Mouse (Mus musculus) limb, embryonic 13.5 days (tissue): ENCODE measurements at regions not wholly inside any gene's neighbourhood (a gene's known extent, or its start where the extent isn't known, plus 50 kb on each side); places are given as distances from the start of the nearest gene placed in this dataset.
A peak's percentile ranks its signal among the peaks of the same experiment; 100 is the strongest.
"Not testable (repeated sequence)": the region's sequence is repeated elsewhere in the genome, so short reads cannot be mapped to it uniquely, and the experiment has no call there.

Experiments used
- ATAC-seq: fragments of 200-750 bp; cut with Nextera tagmentation; 2 replicates; pipeline ENCODE4 v1.8.0; 2017; ENCODE audit warnings: low read depth, moderate number of reproducible peaks, moderate TSS enrichment; ENCODE audit not compliant: low FRiP score
- H3K27ac ChIP-seq: fragments of 300-500 bp; sonication (generic); 2 replicates; pipeline ENCODE4 v1.5.1; 2015; ENCODE audit warnings: inconsistent platforms, mild to moderate bottlenecking, moderate library complexity
- H3K27me3 ChIP-seq: fragments of 300-500 bp; sonication (generic); 2 replicates; pipeline ENCODE4 v1.6.1; 2015; ENCODE audit warnings: mild to moderate bottlenecking, inconsistent platforms
- H3K36me3 ChIP-seq: fragments of 300-500 bp; sonication (generic); 2 replicates; pipeline ENCODE4 v1.6.1; 2015; ENCODE audit warnings: inconsistent platforms, mild to moderate bottlenecking, moderate library complexity
- H3K4me1 ChIP-seq: fragments of 300-500 bp; sonication (generic); 2 replicates; pipeline ENCODE4 v1.6.1; 2015; ENCODE audit warnings: inconsistent platforms
- H3K4me2 ChIP-seq: fragments of 300-500 bp; sonication (generic); replicated peaks from 2 replicates; pipeline ENCODE4 v1.6.1; 2015; ENCODE audit warnings: inconsistent platforms, mild to moderate bottlenecking, moderate library complexity
- H3K4me3 ChIP-seq: fragments of 300-500 bp; sonication (generic); 2 replicates; pipeline ENCODE4 v1.5.1; 2015; ENCODE audit warnings: moderate library complexity, mild to moderate bottlenecking, inconsistent platforms
- H3K9ac ChIP-seq: fragments of 300-500 bp; sonication (generic); 2 replicates; pipeline ENCODE4 v1.6.1; 2015; ENCODE audit warnings: mild to moderate bottlenecking, inconsistent platforms
- H3K9me3 ChIP-seq: fragments of 300-500 bp; sonication (generic); 2 replicates; pipeline ENCODE4 v1.6.1; 2016; ENCODE audit warnings: inconsistent platforms
- WGBS: fragments of 180-500 bp; shearing (Covaris S2); methylation state at CpG from one replicate; pipeline ENCODE4 v1.1.7; 2015; 5-methylcytosine and 5-hydroxymethylcytosine counted together

DNA sequence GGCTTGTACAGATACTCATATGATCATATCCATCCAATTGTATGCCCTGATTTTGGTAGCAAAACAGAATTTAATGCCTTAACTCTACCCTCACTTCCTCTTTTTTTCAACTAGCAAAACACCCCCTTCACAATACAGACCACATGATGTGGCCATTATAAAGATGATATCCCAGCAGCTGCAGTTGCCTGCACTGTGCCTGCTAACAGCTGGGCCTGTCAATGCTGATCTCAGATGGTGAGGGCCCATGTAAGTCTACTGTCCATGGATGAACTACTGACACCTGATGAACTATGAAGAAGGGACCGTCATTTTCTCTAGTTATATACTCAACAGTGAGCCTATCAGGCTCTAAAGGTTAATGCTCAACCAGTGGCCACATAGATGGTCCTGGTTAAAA, 191.8 kb upstream of the Fmr1 start:
- 79% methylated on average over 1 of the region's 1 CpGs for WGBS
- H3K4me2 ChIP-seq, result no peak overlapping the region
- ATAC-seq, result no peak

GRCm38 (mm10) chrX:68492052-68492451, 186.3 kb upstream of the Fmr1 start:
- not testable (repeated sequence) for ATAC-seq

More for the DNA sequence above, 191.8 kb upstream of the Fmr1 start:
- no peaks in the 10 kb centered on the region for H3K9me3 ChIP-seq
- no peaks in the 10 kb centered on the region for H3K36me3 ChIP-seq
- no peaks in the 10 kb centered on the region for H3K27me3 ChIP-seq
- no peak overlapping the region for H3K27ac ChIP-seq
- H3K4me3 ChIP-seq, result no peak overlapping the region
- no peaks in the 10 kb centered on the region for H3K4me1 ChIP-seq
- no peak overlapping the region for H3K9ac ChIP-seq

GRCm38 (mm10) chrX:68494398-68495143, 183.8 kb upstream of the Fmr1 start:
- Histone ChIP-seq H3K27me3 (no peaks in the 10 kb centered on the region), H3K4me3 (no peak overlapping the region), H3K9ac (no peak overlapping the region), H3K27ac (no peak overlapping the region), H3K4me1 (no peaks in the 10 kb centered on the region), H3K36me3 (no peaks in the 10 kb centered on the region), H3K9me3 (no peaks in the 10 kb centered on the region), H3K4me2 (no peak overlapping the region)
- no peak for ATAC-seq
- WGBS, result 70% methylated on average over 2 of the region's 2 CpGs

More at GRCm38 (mm10) chrX:68492052-68492451, 186.3 kb upstream of the Fmr1 start:
- H3K27ac ChIP-seq, H3K9me3 ChIP-seq, H3K9ac ChIP-seq, H3K4me3 ChIP-seq, H3K36me3 ChIP-seq, H3K4me1 ChIP-seq, H3K27me3 ChIP-seq, H3K4me2 ChIP-seq: not testable (repeated sequence)
- 43% methylated on average over 1 of the region's 1 CpGs for WGBS

DNA sequence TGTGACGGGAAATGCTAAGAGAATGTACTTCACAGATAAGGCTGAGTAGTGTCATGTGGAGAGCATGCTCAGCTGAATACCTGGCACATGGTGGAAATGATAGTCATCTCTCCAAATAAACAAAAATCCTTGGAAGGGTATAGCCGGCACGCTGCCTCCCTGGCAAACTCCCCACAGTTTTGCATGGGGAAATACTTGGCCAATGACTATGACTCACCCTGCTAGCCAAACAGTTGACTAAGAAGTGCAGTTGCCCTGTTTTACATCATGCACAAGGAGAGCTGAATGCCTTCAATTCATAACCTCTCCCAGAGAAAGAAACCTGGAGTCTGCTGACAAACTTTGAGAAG, 183.2 kb upstream of the Fmr1 start:
- Histone ChIP-seq H3K27ac (no peak overlapping the region), H3K4me1 (no peaks in the 10 kb centered on the region), H3K36me3 (no peaks in the 10 kb centered on the region), H3K4me3 (no peak overlapping the region), H3K9me3 (no peaks in the 10 kb centered on the region), H3K27me3 (no peaks in the 10 kb centered on the region), H3K4me2 (no peak overlapping the region), H3K9ac (no peak overlapping the region)
- ATAC-seq, result no peak
- 76% methylated on average over 3 of the region's 3 CpGs for WGBS

GRCm38 (mm10) chrX:68495751-68496150, 182.6 kb upstream of the Fmr1 start:
- H3K4me2 ChIP-seq, result no peak overlapping the region
- no peaks in the 10 kb centered on the region for H3K36me3 ChIP-seq
- H3K4me1 ChIP-seq, result no peaks in the 10 kb centered on the region
- H3K9ac ChIP-seq, result no peak overlapping the region
- 78% methylated on average over 5 of the region's 5 CpGs for WGBS
- H3K27me3 ChIP-seq, result no peaks in the 10 kb centered on the region
- no peak for ATAC-seq
- H3K4me3 ChIP-seq, result no peak overlapping the region
- H3K27ac ChIP-seq, result no peak overlapping the region
- no peaks in the 10 kb centered on the region for H3K9me3 ChIP-seq

DNA sequence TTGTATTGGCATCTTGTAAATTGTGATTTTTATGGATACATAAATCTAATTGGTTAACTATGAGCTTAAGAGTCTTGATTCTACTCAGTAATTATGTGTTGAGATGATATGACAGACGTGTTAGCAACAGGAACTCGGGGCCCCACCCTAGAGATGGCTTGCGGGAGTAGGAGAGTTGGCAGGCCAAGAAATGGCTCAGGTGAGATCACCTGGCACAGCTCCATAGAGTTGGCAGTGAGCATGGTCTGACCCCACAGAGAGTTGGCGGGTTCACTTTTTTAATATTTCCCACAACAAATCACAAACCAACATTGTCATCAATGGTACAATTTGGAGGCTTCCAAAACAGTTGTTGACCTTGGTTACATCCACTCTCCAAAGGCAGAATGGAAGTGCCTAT, 180.5 kb upstream of the Fmr1 start:
- no peak overlapping the region for H3K27ac ChIP-seq
- H3K4me2 ChIP-seq, result no peak overlapping the region
- WGBS, result 80% methylated on average over 4 of the region's 4 CpGs
- no peak overlapping the region for H3K9ac ChIP-seq
- no peaks in the 10 kb centered on the region for H3K4me1 ChIP-seq
- ATAC-seq, result no peak
- H3K36me3 ChIP-seq, result no peaks in the 10 kb centered on the region
- H3K9me3 ChIP-seq, result no peaks in the 10 kb centered on the region
- H3K4me3 ChIP-seq, result no peak overlapping the region
- H3K27me3 ChIP-seq, result no peaks in the 10 kb centered on the region

- Histone ChIP-seq H3K4me2 (no peak overlapping the region), H3K9me3 (no peaks in the 10 kb centered on the region), H3K27me3 (no peaks in the 10 kb centered on the region), H3K4me3 (no peak overlapping the region), H3K36me3 (no peaks in the 10 kb centered on the region), H3K27ac (no peak overlapping the region), H3K4me1 (no peaks in the 10 kb centered on the region), H3K9ac (no peak overlapping the region)
- no peak for ATAC-seq
- WGBS, result 76% methylated on average over 1 of the region's 1 CpGs
These were observed 175.4 kb upstream of the Fmr1 start for GRCm38 (mm10) chrX:68502938-68503337.

DNA sequence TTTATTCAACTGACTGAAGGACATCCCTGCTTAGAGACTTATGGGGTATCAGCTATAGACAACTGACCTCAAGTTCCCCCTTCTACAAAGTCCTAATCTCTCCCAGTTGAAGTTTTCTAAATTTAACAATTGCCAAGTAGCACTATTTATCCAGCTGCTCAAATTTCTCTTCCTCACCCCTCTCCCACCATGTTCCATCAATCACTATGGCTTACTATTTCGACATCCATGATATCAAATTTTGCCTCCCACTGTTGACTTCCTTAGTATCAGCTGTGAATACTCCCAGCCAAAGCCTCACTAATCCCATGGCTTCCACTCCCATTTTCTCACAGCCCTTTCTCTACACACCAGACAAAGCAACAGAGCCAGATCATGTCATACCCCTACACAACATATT, 170.7 kb upstream of the Fmr1 start:
- H3K4me3 ChIP-seq, result no peak overlapping the region
- no peak overlapping the region for H3K27ac ChIP-seq
- no peaks in the 10 kb centered on the region for H3K9me3 ChIP-seq
- 69% methylated on average over 1 of the region's 1 CpGs for WGBS
- H3K4me1 ChIP-seq, result no peaks in the 10 kb centered on the region
- H3K9ac ChIP-seq, result no peak overlapping the region
- H3K36me3 ChIP-seq, result no peaks in the 10 kb centered on the region
- H3K4me2 ChIP-seq, result no peak overlapping the region
- ATAC-seq, result peak; percentile 72
- no peaks in the 10 kb centered on the region for H3K27me3 ChIP-seq

GRCm38 (mm10) chrX:68512213-68512766, 166.1 kb upstream of the Fmr1 start:
- Histone ChIP-seq H3K9me3 (no peaks in the 10 kb centered on the region), H3K4me2 (no peak overlapping the region), H3K9ac (no peak overlapping the region), H3K27me3 (no peaks in the 10 kb centered on the region), H3K4me1 (no peaks in the 10 kb centered on the region), H3K27ac (no peak overlapping the region), H3K4me3 (no peak overlapping the region), H3K36me3 (no peaks in the 10 kb centered on the region)
- ATAC-seq, result no peak
- 14% methylated on average over 1 of the region's 1 CpGs for WGBS

DNA sequence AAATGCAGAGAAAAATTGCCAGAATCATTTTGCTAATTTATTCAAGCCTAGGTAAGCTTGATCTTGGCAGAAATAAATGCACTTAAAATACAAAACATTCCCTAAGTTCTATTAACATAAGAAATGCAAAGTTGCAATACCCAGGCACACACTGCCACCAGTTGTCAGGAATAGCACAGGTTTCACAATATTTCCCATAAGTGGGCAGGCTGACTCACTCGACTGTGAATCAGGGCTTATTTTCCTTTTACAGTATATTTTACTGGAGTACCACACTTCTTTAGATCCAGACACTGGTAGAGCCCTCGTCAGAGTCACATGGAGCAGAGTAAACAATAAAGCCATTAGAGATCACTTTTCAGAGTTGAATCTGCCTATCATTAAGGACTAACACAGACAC, 131.8 kb upstream of the Fmr1 start:
- 55% methylated on average over 2 of the region's 2 CpGs for WGBS
- Histone ChIP-seq H3K27ac (no peak overlapping the region), H3K4me2 (no peak overlapping the region)

GRCm38 (mm10) chrX:68554031-68554430, 124.3 kb upstream of the Fmr1 start:
- Histone ChIP-seq H3K27me3 (no peaks in the 10 kb centered on the region), H3K9me3 (no peaks in the 10 kb centered on the region), H3K9ac (no peak overlapping the region), H3K27ac (no peak overlapping the region), H3K36me3 (no peaks in the 10 kb centered on the region), H3K4me1 (no peaks in the 10 kb centered on the region), H3K4me2 (no peak overlapping the region), H3K4me3 (no peak overlapping the region)
- no peak for ATAC-seq

More for the DNA sequence above, 131.8 kb upstream of the Fmr1 start:
- no peaks in the 10 kb centered on the region for H3K4me1 ChIP-seq
- H3K27me3 ChIP-seq, result no peaks in the 10 kb centered on the region
- no peaks in the 10 kb centered on the region for H3K36me3 ChIP-seq
- no peak overlapping the region for H3K4me3 ChIP-seq
- no peak overlapping the region for H3K9ac ChIP-seq
- no peak for ATAC-seq
- no peaks in the 10 kb centered on the region for H3K9me3 ChIP-seq

DNA sequence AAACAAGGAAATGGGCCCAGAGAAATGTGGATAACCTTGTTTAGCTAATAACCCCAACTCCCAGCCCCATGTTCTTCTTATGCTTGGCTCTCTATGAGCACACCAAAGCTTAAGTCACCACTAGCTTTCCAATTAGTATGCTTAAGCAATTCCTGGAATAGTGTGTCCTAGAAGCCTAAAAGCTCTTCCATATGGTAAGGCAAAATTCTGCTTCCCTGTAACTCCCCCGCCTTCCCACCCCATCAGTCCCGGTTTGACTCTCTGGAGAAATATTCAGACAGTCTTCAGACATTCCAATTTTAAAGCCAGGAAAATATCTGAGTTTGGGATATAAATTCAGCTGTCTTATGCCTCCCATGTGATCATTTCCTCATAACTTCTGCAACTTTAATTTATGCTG, 120.6 kb upstream of the Fmr1 start:
- Histone ChIP-seq H3K27me3 (no peaks in the 10 kb centered on the region), H3K4me3 (no peak overlapping the region), H3K9ac (no peak overlapping the region), H3K9me3 (no peaks in the 10 kb centered on the region), H3K36me3 (no peaks in the 10 kb centered on the region), H3K4me1 (no peaks in the 10 kb centered on the region), H3K4me2 (no peak overlapping the region), H3K27ac (no peak overlapping the region)
- WGBS, result 82% methylated on average over 2 of the region's 2 CpGs
- ATAC-seq, result peak; percentile 44; the same call in 1 of the 2 replicates

DNA sequence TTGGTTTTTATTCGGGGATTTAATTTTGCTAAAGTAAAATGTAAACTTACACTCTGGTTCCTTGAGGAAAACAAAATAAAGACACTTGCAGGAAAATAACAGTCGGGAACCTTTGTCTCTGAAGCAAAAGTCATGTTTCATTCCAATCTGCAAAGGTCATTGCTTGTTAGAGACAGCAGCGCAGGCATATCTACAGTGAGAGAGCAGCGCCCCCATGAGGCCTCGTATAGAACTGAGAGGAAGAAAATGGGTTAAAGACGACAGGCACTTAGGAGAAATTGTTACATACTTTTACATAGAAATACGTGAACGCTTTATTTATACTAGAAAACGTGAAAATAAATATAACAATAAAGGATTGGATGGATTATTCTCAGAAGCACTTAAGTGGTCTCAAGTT, 93.1 kb upstream of the Fmr1 start:
- Histone ChIP-seq H3K4me1 (no peaks in the 10 kb centered on the region), H3K4me2 (no peak overlapping the region), H3K27me3 (no peaks in the 10 kb centered on the region), H3K36me3 (no peaks in the 10 kb centered on the region), H3K9ac (no peak overlapping the region), H3K9me3 (no peaks in the 10 kb centered on the region), H3K4me3 (no peak overlapping the region), H3K27ac (no peak overlapping the region)
- 27% methylated on average over 9 of the region's 9 CpGs for WGBS
- ATAC-seq, result no peak
